Mouse (Mus musculus): Measurements from ENCODE around the gene Cabp1.

The Cabp1 gene

GRCm38 (mm10) chr5:115193669-115194625, at the start of gene Cabp1:
Cabp1 (minus strand) TSS chr5:115194381.
- no peak for DNase-seq (ENCODE audit: low read depth)

GRCm38 (mm10) chr5:115240191-115240590, 46.0 kb upstream of the Cabp1 start:
- no peak for DNase-seq (ENCODE audit: low read depth)

GRCm38 (mm10) chr5:115238729-115239195, 44.6 kb upstream of the Cabp1 start:
- DNase-seq (ENCODE audit: low read depth) = peak; percentile 31

GRCm38 (mm10) chr5:115237803-115238728, 43.9 kb upstream of the Cabp1 start:
- DNase-seq (ENCODE audit: low read depth) = peak; percentile 91

GRCm38 (mm10) chr5:115235786-115236263, 41.6 kb upstream of the Cabp1 start, which contains the start of gene Pop5:
Pop5 (plus strand) TSS chr5:115235836.
- peak; percentile 84 for DNase-seq (ENCODE audit: low read depth)

- DNase-seq (ENCODE audit: low read depth) = peak; percentile 61
These were observed 41.2 kb upstream of the Cabp1 start for GRCm38 (mm10) chr5:115235323-115235771.

GRCm38 (mm10) chr5:115234519-115234918, 40.3 kb upstream of the Cabp1 start:
- DNase-seq (ENCODE audit: low read depth) = no peak

- DNase-seq (ENCODE audit: low read depth) = no peak
These were observed 39.0 kb upstream of the Cabp1 start for GRCm38 (mm10) chr5:115233031-115233780.

GRCm38 (mm10) chr5:115232516-115232915, 38.3 kb upstream of the Cabp1 start:
- no peak for DNase-seq (ENCODE audit: low read depth)

GRCm38 (mm10) chr5:115231552-115232120, 37.5 kb upstream of the Cabp1 start:
- peak; percentile 55 for DNase-seq (ENCODE audit: low read depth)

GRCm38 (mm10) chr5:115230830-115231551, 36.8 kb upstream of the Cabp1 start:
- no peak for DNase-seq (ENCODE audit: low read depth)

GRCm38 (mm10) chr5:115222485-115222884, 28.3 kb upstream of the Cabp1 start:
- DNase-seq (ENCODE audit: low read depth) = no peak

- DNase-seq (ENCODE audit: low read depth) = no peak
These were observed 26.9 kb upstream of the Cabp1 start for GRCm38 (mm10) chr5:115220931-115221640.

- no peak for DNase-seq (ENCODE audit: low read depth)
These were observed 23.8 kb upstream of the Cabp1 start for GRCm38 (mm10) chr5:115217998-115218397.

GRCm38 (mm10) chr5:115215273-115216185, 21.3 kb upstream of the Cabp1 start:
- no peak for DNase-seq (ENCODE audit: low read depth)

GRCm38 (mm10) chr5:115214864-115215263, 20.7 kb upstream of the Cabp1 start:
- no peak for DNase-seq (ENCODE audit: low read depth)

GRCm38 (mm10) chr5:115212861-115213260, 18.7 kb upstream of the Cabp1 start:
- DNase-seq (ENCODE audit: low read depth) = no peak

GRCm38 (mm10) chr5:115212451-115212850, 18.3 kb upstream of the Cabp1 start:
- DNase-seq (ENCODE audit: low read depth) = no peak

Measured in 416B (cell line).